Mouse (Mus musculus) heart, postnatal 0 days (tissue): ENCODE results near the gene Chrd. TPM values are rescaled to one million over a fixed set of nuclear protein-coding genes. Genes with fewer than 3 reads are reported as not detected.

Source experiments
- ATAC-seq: fragments of 200-750 bp; cut with Nextera tagmentation; 2 replicates; pipeline ENCODE4 v1.8.0; 2017; ENCODE audit warnings: low read depth, moderate number of reproducible peaks, moderate library complexity; ENCODE audit not compliant: insufficient read depth
- DNase-seq: peaks from one replicate; pipeline ENCODE4 v3.0.0-alpha.2; 2016; ENCODE audit warnings: low spot score
- H3K27ac ChIP-seq: fragments of 300-500 bp; sonication (generic); 2 replicates; pipeline ENCODE4 v1.5.1; 2014; ENCODE audit warnings: low read depth, mild to moderate bottlenecking
- H3K27me3 ChIP-seq: fragments of 300-500 bp; sonication (generic); 2 replicates; pipeline ENCODE4 v1.6.1; 2014; ENCODE audit warnings: low read length, mixed read lengths; ENCODE audit not compliant: control insufficient read depth, insufficient read depth
- H3K36me3 ChIP-seq: fragments of 300-500 bp; sonication (generic); replicated peaks from 2 replicates; pipeline ENCODE4 v1.6.1; 2014; ENCODE audit warnings: low read length, mixed read lengths; ENCODE audit not compliant: control insufficient read depth, insufficient read depth
- H3K4me1 ChIP-seq: fragments of 300-500 bp; sonication (generic); 2 replicates; pipeline ENCODE4 v1.6.1; 2014; ENCODE audit warnings: antibody characterized with exemption; ENCODE audit not compliant: control insufficient read depth, insufficient read depth
- H3K4me2 ChIP-seq: fragments of 300-500 bp; sonication (generic); 2 replicates; pipeline ENCODE4 v1.6.1; 2014; ENCODE audit warnings: low read depth, mild to moderate bottlenecking, low read length, moderate library complexity
- H3K4me3 ChIP-seq: fragments of 300-500 bp; sonication (generic); 2 replicates; pipeline ENCODE4 v1.5.1; 2014; ENCODE audit warnings: low read depth, low read length
- H3K9ac ChIP-seq: fragments of 300-500 bp; sonication (generic); replicated peaks from 2 replicates; pipeline ENCODE4 v1.6.1; 2014; ENCODE audit warnings: low read depth, low read length, mixed read lengths
- H3K9me3 ChIP-seq: fragments of 300-500 bp; sonication (generic); replicated peaks from 2 replicates; pipeline ENCODE4 v1.6.1; 2016; ENCODE audit warnings: low read length; ENCODE audit not compliant: control insufficient read depth
- CTCF ChIP-seq: IDR thresholded peaks from 2 replicates; pipeline ENCODE4 v1.5.1; 2016; ENCODE audit warnings: antibody characterized with exemption, control low read depth, low read depth
- EP300 ChIP-seq: IDR thresholded peaks from 2 replicates; pipeline ENCODE4 v1.6.1; 2016; ENCODE audit warnings: antibody characterized with exemption, low read depth
- WGBS: fragments of 180-500 bp; shearing (Covaris S2); extraction: QIAGEN DNeasy Blood & Tissue Kit; methylation state at CpG from one replicate; pipeline ENCODE4 v1.1.7; 2014; 5-methylcytosine and 5-hydroxymethylcytosine counted together
- polyA plus RNA-seq: library from polyadenylated mRNA; unstranded; fragments of >200 nt; fragmentation: Nextera tagmentation; extraction: Ambion mirVana; gene quantifications from 2 replicates; pipeline ENCODE4 v1.2.1, GENCODE M21; 2015
- total RNA-seq: library from RNA; depleted of rRNA; stranded (reverse); fragments of >200 nt; gene quantifications from 2 replicates; pipeline ENCODE4 v1.2.3, GENCODE M21; 2014; ENCODE audit warnings: low replicate concordance

The Chrd gene
- total and polyA plus RNA-seq, 2 experiments from 2014 or later: 0.49 to 9.7 TPM

GRCm38 (mm10) chr16:20701729-20702521, 31.0 kb upstream of the Chrd start:
- H3K27me3 ChIP-seq: no peaks in the 10 kb centered on the region
- H3K9me3 ChIP-seq: no peaks in the 10 kb centered on the region
- no peak overlapping the region for H3K27ac ChIP-seq
- DNase-seq: no peak
- peak; percentile 6; the same call in 1 of the 2 replicates for ATAC-seq
- H3K4me1 ChIP-seq: 0 out of 2 replicates have a peak, but pooled peaks cover 3% of the 10 kb centered on the region
- 50% methylated on average over 12 of the region's 12 CpGs for WGBS
- H3K4me3 ChIP-seq: no peak overlapping the region
- TF ChIP-seq EP300: no peak
- TF ChIP-seq CTCF: no peak
- H3K4me2 ChIP-seq: no peak overlapping the region
- peaks cover 24% of the 10 kb centered on the region; the same call in 1 of the 2 replicates for H3K36me3 ChIP-seq
- 0 out of 2 replicates have a peak overlapping the region, but pooled peaks have one; percentile 21 for H3K9ac ChIP-seq

DNA sequence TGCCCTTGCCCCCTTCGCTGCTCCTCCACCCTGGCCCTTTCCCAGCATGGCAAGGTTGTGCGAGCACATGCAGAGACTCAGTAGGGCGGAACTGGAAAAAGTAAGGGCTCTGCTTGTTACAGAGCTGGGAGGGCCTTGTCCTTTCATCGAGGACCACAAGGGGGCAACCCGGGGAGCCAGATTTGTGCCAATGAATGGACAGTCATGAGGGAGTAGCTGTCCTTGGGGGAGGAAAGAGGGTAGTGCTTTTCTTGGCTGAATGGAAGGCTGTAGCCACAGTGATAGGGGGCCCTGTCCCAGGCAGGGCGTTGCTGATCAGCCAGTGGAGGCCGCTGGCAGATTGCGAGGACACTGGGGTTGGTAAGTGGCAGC, 30.4 kb upstream of the Chrd start:
- peak; percentile 79 for ATAC-seq
- Histone ChIP-seq H3K4me1 (0 out of 2 replicates have a peak, but pooled peaks cover 3% of the 10 kb centered on the region), H3K9me3 (no peaks in the 10 kb centered on the region), H3K36me3 (peaks cover 24% of the 10 kb centered on the region; the same call in 1 of the 2 replicates), H3K27me3 (no peaks in the 10 kb centered on the region), H3K27ac (no peak overlapping the region), H3K4me3 (no peak overlapping the region), H3K9ac (0 out of 2 replicates have a peak overlapping the region, but pooled peaks have one; percentile 21), H3K4me2 (no peak overlapping the region)
- WGBS: 12% methylated on average over 8 of the region's 8 CpGs
- DNase-seq: peak; percentile 90
- TF ChIP-seq CTCF: peak; percentile 71
- TF ChIP-seq EP300: no peak

DNA sequence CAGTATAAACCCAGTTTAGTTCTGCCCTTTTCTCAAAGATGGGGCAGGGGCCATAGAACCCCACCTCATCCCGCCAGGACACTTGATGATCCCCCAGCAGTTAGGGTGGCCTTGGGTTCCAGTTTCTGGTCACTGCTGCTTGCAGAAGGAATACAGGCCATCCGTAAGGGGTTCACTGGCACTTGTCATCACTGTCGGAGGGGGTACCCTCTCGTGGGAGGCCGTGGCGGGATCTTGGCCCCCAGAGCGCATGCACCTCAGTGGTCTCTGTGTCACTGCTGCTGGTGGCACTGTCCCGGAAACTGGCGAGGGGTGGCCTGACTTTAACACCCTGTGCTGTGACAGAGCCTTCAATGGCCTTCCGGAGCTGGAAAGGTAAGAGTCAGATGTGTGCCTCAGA, 29.9 kb upstream of the Chrd start:
- TF ChIP-seq CTCF (no peak), EP300 (no peak)
- no peak overlapping the region for H3K4me3 ChIP-seq
- no peaks in the 10 kb centered on the region for H3K9me3 ChIP-seq
- no peak overlapping the region for H3K27ac ChIP-seq
- no peak overlapping the region for H3K4me2 ChIP-seq
- 0 out of 2 replicates have a peak, but pooled peaks cover 3% of the 10 kb centered on the region for H3K4me1 ChIP-seq
- WGBS: 92% methylated on average over 10 of the region's 10 CpGs
- H3K27me3 ChIP-seq: no peaks in the 10 kb centered on the region
- no peak overlapping the region for H3K9ac ChIP-seq
- peaks cover 24% of the 10 kb centered on the region; the same call in 1 of the 2 replicates for H3K36me3 ChIP-seq
- ATAC-seq (no peak), DNase-seq (no peak)

DNA sequence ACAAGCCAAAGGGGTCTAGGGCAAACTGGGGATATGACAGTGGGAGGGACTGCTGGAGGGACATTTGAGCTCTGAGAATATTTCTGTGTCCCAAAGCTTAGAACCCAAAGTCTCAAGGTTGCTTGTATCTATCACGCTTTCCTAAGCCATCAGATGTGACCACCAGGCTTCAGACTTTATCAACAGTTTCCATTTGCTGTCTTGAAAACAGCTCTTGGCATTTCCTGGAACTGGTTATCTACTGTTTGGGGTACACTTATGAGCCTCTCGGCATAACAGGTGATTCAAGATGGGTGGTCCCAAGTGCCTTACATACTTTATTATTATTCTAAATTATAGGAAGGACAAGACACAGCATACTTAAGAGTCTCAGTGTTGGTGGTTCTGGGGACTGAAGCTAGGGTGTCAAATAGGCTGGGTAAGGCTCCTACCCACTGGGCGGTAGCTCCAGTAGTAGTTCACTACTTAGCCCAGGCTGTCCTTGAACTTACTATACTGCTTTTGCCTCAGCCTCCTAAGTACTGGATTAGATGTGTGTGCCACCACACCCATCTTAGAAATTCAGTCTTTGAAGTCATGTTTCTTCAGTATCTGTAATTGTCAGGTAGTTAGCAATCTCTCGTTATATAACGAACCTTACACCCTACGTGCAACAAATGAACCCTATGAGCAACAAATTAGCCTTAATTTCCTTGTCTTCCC, 29.1 kb upstream of the Chrd start:
- WGBS: 88% methylated on average over 6 of the region's 6 CpGs
- H3K27me3 ChIP-seq: no peaks in the 10 kb centered on the region
- no peak overlapping the region for H3K4me2 ChIP-seq
- H3K4me1 ChIP-seq: 0 out of 2 replicates have a peak, but pooled peaks cover 3% of the 10 kb centered on the region
- no peaks in the 10 kb centered on the region for H3K9me3 ChIP-seq
- ATAC-seq: no peak
- TF ChIP-seq CTCF: no peak
- H3K36me3 ChIP-seq: peaks cover 19% of the 10 kb centered on the region; the same call in 1 of the 2 replicates
- no peak for DNase-seq
- H3K27ac ChIP-seq: no peak overlapping the region
- H3K4me3 ChIP-seq: no peak overlapping the region
- no peak overlapping the region for H3K9ac ChIP-seq

DNA sequence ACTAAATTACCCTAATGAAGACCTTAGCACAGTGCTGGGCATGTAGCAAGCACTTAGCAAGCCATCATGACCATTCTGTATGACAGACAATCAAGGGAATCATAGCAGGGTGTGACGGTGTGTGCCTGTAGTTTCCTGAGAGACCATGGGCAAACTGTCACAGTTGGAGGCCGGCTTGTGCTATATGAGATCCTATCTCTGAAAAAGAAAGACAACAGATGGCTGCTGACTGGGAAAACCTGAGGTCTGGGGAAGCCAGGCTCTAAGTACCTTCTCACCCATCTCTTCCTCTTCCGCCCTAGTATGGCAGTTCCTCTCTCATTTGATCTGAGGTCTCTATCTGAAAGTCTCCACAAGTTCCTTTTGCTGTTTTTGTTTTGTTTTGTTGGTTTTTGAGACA, 27.1 kb upstream of the Chrd start:
- H3K27ac ChIP-seq: no peak overlapping the region
- no peaks in the 10 kb centered on the region for H3K9me3 ChIP-seq
- TF ChIP-seq EP300: no peak
- TF ChIP-seq CTCF: no peak
- 81% methylated on average over 3 of the region's 3 CpGs for WGBS
- H3K36me3 ChIP-seq: 0 out of 2 replicates have a peak, but pooled peaks cover 5% of the 10 kb centered on the region
- no peaks in the 10 kb centered on the region for H3K27me3 ChIP-seq
- DNase-seq (no peak), ATAC-seq (no peak)
- 0 out of 2 replicates have a peak, but pooled peaks cover 3% of the 10 kb centered on the region for H3K4me1 ChIP-seq
- H3K9ac ChIP-seq: no peak overlapping the region
- H3K4me3 ChIP-seq: no peak overlapping the region
- H3K4me2 ChIP-seq: no peak overlapping the region
